Mouse (Mus musculus): ENCODE data around the gene Grik1.

Gene Grik1

GRCm38 (mm10) chr16:88177364-88177763, 112.7 kb downstream of the Grik1 start:
- ChIA-PET CTCF (interaction anchor here in 1 of 4 experiments (0.6 kb wide), 1 partner anchor 1116 kb away, joined by 3 read pairs; no protein-coding TSS in a partner anchor), POLR2A (no interaction called here)

- POLR2A ChIA-PET = no interaction called here
- CTCF ChIA-PET = no interaction called here
Measured at GRCm38 (mm10) chr16:88174083-88174721, 115.9 kb downstream of the Grik1 start.

GRCm38 (mm10) chr16:88166547-88166946, 123.5 kb downstream of the Grik1 start:
- CTCF ChIA-PET = interaction anchor here in 1 of 4 experiments (0.6 kb wide), 1 partner anchor 109 kb away, joined by 3 read pairs; no protein-coding TSS in a partner anchor
- POLR2A ChIA-PET = interaction anchor here in 1 of 4 experiments (0.6 kb wide), 1 partner anchor 374 kb away, joined by 3 read pairs; no protein-coding TSS in a partner anchor

GRCm38 (mm10) chr16:88142574-88142973, 147.5 kb downstream of the Grik1 start:
- POLR2A ChIA-PET = no interaction called here
- CTCF ChIA-PET = no interaction called here

DNA sequence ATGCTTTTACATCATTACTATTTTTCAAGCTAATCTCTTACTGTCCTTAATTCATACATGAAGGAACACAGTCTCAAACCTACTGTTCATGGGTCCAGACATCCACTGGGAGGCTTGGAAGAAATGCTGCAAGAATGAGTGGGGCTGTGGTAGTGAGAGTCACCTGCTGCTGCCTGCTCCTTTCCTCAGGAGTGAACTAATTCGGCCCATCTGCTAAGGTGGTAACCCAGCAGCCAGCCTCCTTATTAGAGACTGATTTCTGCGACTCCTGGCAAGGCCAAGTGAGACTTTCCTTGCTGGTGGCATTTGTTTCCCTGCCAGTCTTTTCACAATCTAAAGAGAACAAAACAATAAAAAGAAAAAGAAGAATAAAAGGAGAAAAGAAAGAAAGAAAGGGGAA, 147.9 kb downstream of the Grik1 start:
- ChIA-PET POLR2A (no interaction called here), CTCF (no interaction called here)

- ChIA-PET POLR2A (no interaction called here), CTCF (no interaction called here)
Measured at GRCm38 (mm10) chr16:88141594-88141993, 148.5 kb downstream of the Grik1 start.

DNA sequence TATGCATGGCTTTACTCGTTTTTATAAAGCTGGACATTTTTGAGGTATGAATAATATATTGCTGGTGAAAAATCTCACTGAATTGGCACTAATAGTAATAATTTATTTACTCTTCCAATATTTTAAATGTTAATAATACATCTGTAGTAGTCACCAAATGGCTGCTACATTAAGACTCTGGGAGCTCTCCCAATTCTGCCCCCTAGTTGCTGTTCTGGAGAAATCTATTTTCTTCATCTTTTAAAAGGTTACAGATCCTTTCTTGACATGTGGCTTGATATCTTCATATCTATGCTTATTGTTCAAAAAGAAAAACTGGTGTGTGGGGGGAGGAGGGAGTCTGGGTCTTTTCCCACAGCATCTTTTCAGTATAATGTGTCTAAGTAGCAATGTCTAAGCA, 151.2 kb downstream of the Grik1 start:
- POLR2A ChIA-PET = no interaction called here
- CTCF ChIA-PET = no interaction called here

DNA sequence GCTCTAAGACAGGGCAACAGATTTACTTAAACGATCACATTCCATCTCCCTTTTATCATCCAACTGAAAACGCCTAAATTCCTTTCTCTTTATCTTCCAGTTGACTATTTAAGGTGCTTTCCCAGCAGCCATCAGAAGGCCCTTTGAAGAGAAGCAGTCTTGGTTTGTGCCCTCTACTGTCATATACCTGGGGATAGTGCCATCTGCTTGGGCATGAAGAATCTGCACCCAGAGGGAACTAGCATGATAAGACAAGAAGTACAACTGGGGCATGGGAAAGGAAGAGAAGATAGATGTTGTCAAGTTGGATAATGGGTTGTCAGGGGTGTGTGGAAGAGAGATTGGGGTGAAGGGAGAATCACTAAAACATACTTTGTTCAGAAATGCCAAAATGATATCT, 157.1 kb downstream of the Grik1 start:
- ChIA-PET POLR2A (no interaction called here), CTCF (interaction anchor here in 1 of 4 experiments (0.6 kb wide), 1 partner anchor 202 kb away, joined by 4 read pairs; no protein-coding TSS in a partner anchor)

- CTCF ChIA-PET = no interaction called here
- POLR2A ChIA-PET = no interaction called here
Measured at GRCm38 (mm10) chr16:88131103-88131502, 159.0 kb downstream of the Grik1 start.

DNA sequence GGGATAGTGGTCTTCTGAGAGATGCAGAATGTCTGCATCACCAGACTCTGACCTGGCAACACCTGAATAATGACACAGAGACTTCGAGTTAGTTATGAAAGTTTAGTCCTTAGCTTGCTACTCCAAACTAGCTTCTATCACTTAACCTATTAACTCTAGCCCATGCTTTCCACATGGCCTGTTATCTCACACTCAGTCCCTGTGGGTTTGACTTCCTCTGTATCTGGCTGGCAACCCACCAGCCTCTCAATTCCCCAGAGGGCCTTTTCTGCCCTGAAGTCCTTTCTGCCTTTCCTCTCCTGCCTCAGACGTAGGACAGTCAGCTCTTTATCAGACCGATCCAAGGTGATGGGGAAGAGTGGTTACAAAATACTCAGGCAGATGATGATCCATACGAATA, 165.0 kb downstream of the Grik1 start:
- ChIA-PET CTCF (no interaction called here), POLR2A (no interaction called here)

GRCm38 (mm10) chr16:88112551-88113138, 177.4 kb downstream of the Grik1 start:
- CTCF ChIA-PET = interaction anchor here in 1 of 4 experiments (0.7 kb wide), 1 partner anchor 166 kb away, joined by 4 read pairs; no protein-coding TSS in a partner anchor
- POLR2A ChIA-PET = no interaction called here

- ChIA-PET CTCF (no interaction called here), POLR2A (no interaction called here)
Measured at GRCm38 (mm10) chr16:88111459-88111858, 178.6 kb downstream of the Grik1 start.

DNA sequence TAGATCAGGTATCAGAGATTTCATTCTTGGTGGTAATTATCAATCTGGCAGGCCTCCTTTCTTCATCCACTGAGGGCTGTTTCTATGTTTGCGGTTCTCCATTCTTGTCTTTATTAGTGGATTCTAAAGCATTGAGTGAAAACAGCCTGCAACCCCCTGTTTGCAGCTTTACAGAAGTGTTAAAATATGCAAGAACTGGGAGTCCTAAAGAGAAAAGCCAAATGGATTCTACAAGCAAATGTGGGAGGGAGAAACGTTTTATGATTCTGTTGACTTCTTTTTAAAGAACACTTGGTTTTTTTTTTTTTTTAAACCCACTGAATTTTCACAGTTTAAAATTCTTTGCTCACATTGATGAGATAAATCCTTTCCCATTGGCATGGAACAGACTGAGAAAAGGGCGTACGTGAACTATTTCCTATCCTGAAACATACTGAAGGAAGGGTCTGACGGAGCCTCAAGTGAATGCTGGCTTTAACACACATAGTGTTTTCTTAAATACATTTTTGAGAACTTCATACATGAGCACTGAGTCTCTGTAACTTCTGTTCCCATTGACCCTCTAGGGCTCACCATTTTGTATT, 195.8 kb downstream of the Grik1 start:
- POLR2A ChIA-PET = no interaction called here
- CTCF ChIA-PET = no interaction called here

- ChIA-PET CTCF (interaction anchor here in 1 of 4 experiments (0.6 kb wide), 1 partner anchor 313 kb away, joined by 4 read pairs; no protein-coding TSS in a partner anchor), POLR2A (no interaction called here)
Measured at GRCm38 (mm10) chr16:88087280-88087679, 202.8 kb downstream of the Grik1 start.

GRCm38 (mm10) chr16:88074716-88075115, 215.3 kb downstream of the Grik1 start:
- ChIA-PET POLR2A (no interaction called here), CTCF (no interaction called here)

GRCm38 (mm10) chr16:88060936-88061335, 229.1 kb downstream of the Grik1 start:
- CTCF ChIA-PET = no interaction called here
- POLR2A ChIA-PET = interaction anchor here in 1 of 4 experiments (0.6 kb wide), 1 partner anchor 25 kb away, joined by 3 read pairs; no protein-coding TSS in a partner anchor

GRCm38 (mm10) chr16:88048121-88048520, 241.9 kb downstream of the Grik1 start:
- ChIA-PET CTCF (no interaction called here), POLR2A (no interaction called here)

DNA sequence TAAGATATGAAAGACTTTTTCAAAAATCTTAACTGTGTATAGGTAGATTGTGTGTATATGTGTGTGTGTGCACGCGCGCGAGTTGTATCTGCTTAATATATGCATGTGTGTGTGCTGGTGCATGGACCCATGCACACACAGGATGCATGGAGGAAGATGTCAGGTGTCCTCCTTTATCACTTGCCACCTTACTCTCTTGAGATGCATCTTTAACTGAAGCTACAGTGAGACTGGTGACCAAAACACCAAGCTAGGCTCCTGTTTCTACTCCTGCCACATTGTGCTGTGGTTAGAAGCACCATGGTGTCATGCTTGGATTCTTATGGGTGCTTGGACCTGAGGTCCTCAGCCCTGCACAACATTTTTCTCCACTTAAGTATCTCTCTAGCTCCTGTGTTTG, 245.7 kb downstream of the Grik1 start:
- POLR2A ChIA-PET = no interaction called here
- CTCF ChIA-PET = interaction anchor here in 1 of 4 experiments (0.5 kb wide), 1 partner anchor 1473 kb away, joined by 5 read pairs; no protein-coding TSS in a partner anchor

- CTCF ChIA-PET = no interaction called here
Measured at GRCm38 (mm10) chr16:88042458-88042857, 247.6 kb downstream of the Grik1 start.

GRCm38 (mm10) chr16:88038503-88039091, 251.5 kb downstream of the Grik1 start:
- CTCF ChIA-PET = interaction anchor here in 1 of 4 experiments (0.6 kb wide), 1 partner anchor 38 kb away, joined by 3 read pairs; no protein-coding TSS in a partner anchor
- POLR2A ChIA-PET = no interaction called here

More at GRCm38 (mm10) chr16:88042458-88042857, 247.6 kb downstream of the Grik1 start:
- POLR2A ChIA-PET = no interaction called here

All from embryonic stem cell, embryonic (primary cell).